In genomic region chr4:97236945-97237344, GRCm38 (mm10) we compare ENCODE assay signal across 22 mouse cellular contexts. TPM values are rescaled to one million over a fixed set of nuclear protein-coding genes. Genes with fewer than 3 reads are reported as not detected.
"Had no signal": no experiment of that assay in that cellular context is flagged by ENCODE, and none has a peak within 500 bp of the region (broad histone marks: within the 10 kb centered on the region; RNA-seq: fewer than 3 reads in every experiment).

No protein-coding gene starts in this region.

- H3K4me3 ChIP-seq: limb, embryonic 13.5 days; midbrain, embryonic 12.5 days; myocyte; neural tube, embryonic 15.5 days had no signal

- H3K27me3 ChIP-seq: limb, embryonic 13.5 days; midbrain, embryonic 12.5 days; neural tube, embryonic 15.5 days had no signal

- H3K9me3 ChIP-seq: limb, embryonic 13.5 days; midbrain, embryonic 12.5 days; neural tube, embryonic 15.5 days had no signal

- H3K36me3 ChIP-seq: limb, embryonic 13.5 days; midbrain, embryonic 12.5 days; neural tube, embryonic 15.5 days had no signal

- H3K9ac ChIP-seq: limb, embryonic 13.5 days; liver, embryonic 14.5 days; midbrain, embryonic 12.5 days; neural tube, embryonic 15.5 days had no signal

- H3K4me2 ChIP-seq: limb, embryonic 13.5 days; midbrain, embryonic 12.5 days; neural tube, embryonic 15.5 days had no signal

- DNase-seq: kidney, postnatal 10 days; left cerebral cortex, postnatal 4 days; lung, postnatal 10 days; right cerebral cortex, adult 18-20 months; right cerebral cortex, postnatal 25 days; thymus, postnatal 14 days had no signal

- H3K4me1 ChIP-seq: limb, embryonic 13.5 days; neural tube, embryonic 15.5 days had no signal

- H3K27ac ChIP-seq: limb, embryonic 13.5 days; liver, embryonic 14.5 days; midbrain, embryonic 12.5 days; neural tube, embryonic 15.5 days had no signal

RNA-seq across cellular contexts. Expression of gene Gm10192, which starts 54.0 kb away (rescaled TPM):
- total RNA-seq: layer of hippocampus, adult 8-10 months; layer of hippocampus, postnatal 14 days; left cerebral cortex, adult 18-20 months; left cerebral cortex, postnatal 10 days; left cerebral cortex, postnatal 4 days; liver, adult 2 months; megakaryocyte-erythroid progenitor cell, adult 5-6 weeks had no signal
- polyA plus RNA-seq: kidney, embryonic 14.5 days; large intestine, adult 2 months; limb, embryonic 13.5 days; liver, adult 2 months; liver, embryonic 14.5 days; midbrain, embryonic 12.5 days; myocyte; neural tube, embryonic 11.5 days; neural tube, embryonic 15.5 days; small intestine, adult 2 months; stomach, embryonic 16.5 days had no signal
